Mouse (Mus musculus): ENCODE results near the gene S1pr1.

Gene S1pr1

GRCm38 (mm10) chr3:115712808-115713200 lies 2.1 kb downstream of the S1pr1 start:
- DNase-seq (ENCODE audit: low spot score in 2 of 2) = peak; percentile 76 to 77

GRCm38 (mm10) chr3:115711924-115712807 lies 2.7 kb downstream of the S1pr1 start:
- peak in 1 of 2 experiments; percentile 42 for DNase-seq (ENCODE audit: low spot score in 2 of 2)

- no peak for DNase-seq (ENCODE audit: low spot score in 2 of 2)
These were observed 3.5 kb downstream of the S1pr1 start for GRCm38 (mm10) chr3:115711393-115711792.

- no peak for DNase-seq (ENCODE audit: low spot score in 2 of 2)
These were observed 4.8 kb downstream of the S1pr1 start for GRCm38 (mm10) chr3:115710051-115710450.

- DNase-seq (ENCODE audit: low spot score in 2 of 2) = no peak
These were observed 5.7 kb downstream of the S1pr1 start for GRCm38 (mm10) chr3:115709118-115709574.

GRCm38 (mm10) chr3:115706736-115707135 lies 8.1 kb downstream of the S1pr1 start:
- DNase-seq (ENCODE audit: low spot score in 2 of 2) = no peak

- DNase-seq (ENCODE audit: low spot score in 2 of 2) = peak in 1 of 2 experiments; percentile 22
These were observed 10.5 kb downstream of the S1pr1 start for GRCm38 (mm10) chr3:115704254-115704908.

GRCm38 (mm10) chr3:115703720-115704119 lies 11.2 kb downstream of the S1pr1 start:
- no peak for DNase-seq (ENCODE audit: low spot score in 2 of 2)

GRCm38 (mm10) chr3:115702089-115702488 lies 12.8 kb downstream of the S1pr1 start:
- DNase-seq (ENCODE audit: low spot score in 2 of 2) = peak; percentile 86 to 88

GRCm38 (mm10) chr3:115695194-115695891 lies 19.5 kb downstream of the S1pr1 start:
- no peak for DNase-seq (ENCODE audit: low spot score in 2 of 2)

- DNase-seq (ENCODE audit: low spot score in 2 of 2) = no peak
These were observed 20.7 kb downstream of the S1pr1 start for GRCm38 (mm10) chr3:115694168-115694567.

- no peak for DNase-seq (ENCODE audit: low spot score in 2 of 2)
These were observed 21.5 kb downstream of the S1pr1 start for GRCm38 (mm10) chr3:115693390-115693789.

- no peak for DNase-seq (ENCODE audit: low spot score in 2 of 2)
These were observed 22.0 kb downstream of the S1pr1 start for GRCm38 (mm10) chr3:115692857-115693256.

GRCm38 (mm10) chr3:115692384-115692783 lies 22.5 kb downstream of the S1pr1 start:
- DNase-seq (ENCODE audit: low spot score in 2 of 2) = peak in 1 of 2 experiments; percentile 48

GRCm38 (mm10) chr3:115689920-115690319 lies 25.0 kb downstream of the S1pr1 start:
- no peak for DNase-seq (ENCODE audit: low spot score in 2 of 2)

- DNase-seq (ENCODE audit: low spot score in 2 of 2) = peak in 1 of 2 experiments; percentile 37
These were observed 25.5 kb downstream of the S1pr1 start for GRCm38 (mm10) chr3:115689352-115689751.

GRCm38 (mm10) chr3:115687821-115688220 lies 27.1 kb downstream of the S1pr1 start:
- no peak for DNase-seq (ENCODE audit: low spot score in 2 of 2)

- DNase-seq (ENCODE audit: low spot score in 2 of 2) = peak; percentile 86 to 89
These were observed 32.4 kb downstream of the S1pr1 start for GRCm38 (mm10) chr3:115682328-115683088.

- peak; percentile 72 to 82 for DNase-seq (ENCODE audit: low spot score in 2 of 2)
These were observed 33.7 kb downstream of the S1pr1 start for GRCm38 (mm10) chr3:115681184-115681583.

- peak in 1 of 2 experiments; percentile 22 for DNase-seq (ENCODE audit: low spot score in 2 of 2)
These were observed 35.9 kb downstream of the S1pr1 start for GRCm38 (mm10) chr3:115679022-115679421.
